Mouse (Mus musculus): ENCODE measurements around the gene Plcl1.

Gene Plcl1

DNA sequence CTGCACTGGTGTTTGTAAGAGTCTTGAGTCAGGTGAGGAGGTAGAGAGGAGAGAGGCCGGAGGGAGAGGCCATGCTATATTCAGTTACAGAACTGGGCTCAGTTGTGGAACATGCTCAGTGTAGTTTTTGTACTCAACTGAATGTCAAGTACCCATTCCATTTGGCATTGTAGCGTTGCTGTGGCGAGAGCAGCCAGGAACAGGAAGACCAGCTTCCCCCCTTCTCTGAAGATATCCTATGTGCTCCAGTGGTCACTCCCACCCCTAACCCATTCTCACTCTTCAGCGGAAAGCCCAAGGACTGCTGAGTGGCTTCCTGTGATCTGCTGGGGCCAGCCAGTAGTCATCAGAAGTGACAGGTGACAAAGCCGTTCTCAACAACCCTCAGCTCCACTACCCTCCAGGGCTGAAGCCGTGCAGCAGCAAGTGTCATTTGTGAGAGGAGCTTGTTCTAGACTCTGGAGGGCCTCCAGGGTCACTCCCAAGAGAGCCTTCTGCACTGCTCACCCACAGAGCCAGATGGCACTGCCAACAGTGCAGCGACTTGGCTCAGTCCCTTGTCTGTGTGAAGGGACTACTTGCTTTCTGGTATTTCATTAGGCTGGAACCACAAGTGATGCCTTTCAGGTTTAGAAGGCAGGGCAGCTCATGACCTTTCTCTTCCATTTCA lies 213.0 kb downstream of the Plcl1 start:
- DNase-seq = peak; percentile 5

DNA sequence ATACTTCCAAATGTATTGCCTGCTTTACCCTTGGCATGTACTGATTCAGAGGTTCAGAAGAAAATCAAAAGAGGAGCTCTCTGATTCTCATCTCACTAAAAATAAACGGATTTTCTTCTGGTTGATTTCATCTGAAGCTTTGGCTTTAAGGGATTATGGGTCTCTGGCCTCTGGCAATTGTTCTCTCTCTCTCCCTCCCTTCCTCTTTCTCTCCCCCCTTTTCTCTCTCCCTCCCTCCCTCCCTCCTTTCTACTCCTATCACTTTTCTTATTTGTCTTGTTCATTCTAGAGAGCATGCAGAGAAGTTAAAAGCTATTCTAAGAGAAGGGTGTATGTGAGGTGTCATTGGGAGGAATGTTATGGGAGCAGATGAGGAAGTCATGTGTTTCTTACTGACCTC lies 225.8 kb downstream of the Plcl1 start:
- no peak for DNase-seq

DNA sequence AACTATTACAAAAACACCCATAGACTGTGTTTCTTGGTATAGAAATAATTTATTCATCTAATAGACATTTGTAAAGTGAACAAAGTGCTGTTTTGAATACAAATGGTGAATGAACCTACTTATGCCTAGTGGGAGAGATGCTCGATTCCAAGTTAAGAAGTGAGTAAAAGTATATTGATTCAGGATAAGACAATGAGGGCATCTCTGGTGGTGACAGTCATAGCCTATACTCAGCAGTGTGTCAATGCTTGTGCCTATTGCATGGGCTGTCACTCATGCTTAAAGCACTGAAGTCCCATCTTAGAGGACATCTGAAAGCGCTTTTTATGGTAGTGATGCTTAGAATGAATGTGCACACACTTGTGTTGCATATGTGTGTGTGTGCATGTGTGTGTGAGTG lies 226.3 kb downstream of the Plcl1 start:
- no peak for DNase-seq

DNA sequence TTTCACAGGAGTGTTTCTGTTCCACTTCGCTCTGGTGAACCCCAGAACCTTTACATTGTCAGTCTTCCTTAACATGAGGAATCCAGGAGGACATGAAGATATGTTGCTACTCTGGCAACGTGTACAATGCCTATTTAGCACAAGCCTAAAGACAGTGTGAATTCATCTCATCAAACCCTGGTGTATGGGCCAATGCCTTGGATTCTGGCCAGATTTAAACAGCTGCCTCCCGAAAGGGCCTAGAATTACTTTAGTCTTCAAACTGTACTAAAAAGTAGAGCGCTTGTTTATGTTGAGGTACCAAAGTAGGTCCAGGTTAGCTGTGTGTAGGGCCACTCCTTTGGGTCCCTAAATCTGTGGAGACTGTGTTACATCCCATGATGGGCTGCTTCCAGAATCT lies 227.6 kb downstream of the Plcl1 start:
- no peak for DNase-seq

DNA sequence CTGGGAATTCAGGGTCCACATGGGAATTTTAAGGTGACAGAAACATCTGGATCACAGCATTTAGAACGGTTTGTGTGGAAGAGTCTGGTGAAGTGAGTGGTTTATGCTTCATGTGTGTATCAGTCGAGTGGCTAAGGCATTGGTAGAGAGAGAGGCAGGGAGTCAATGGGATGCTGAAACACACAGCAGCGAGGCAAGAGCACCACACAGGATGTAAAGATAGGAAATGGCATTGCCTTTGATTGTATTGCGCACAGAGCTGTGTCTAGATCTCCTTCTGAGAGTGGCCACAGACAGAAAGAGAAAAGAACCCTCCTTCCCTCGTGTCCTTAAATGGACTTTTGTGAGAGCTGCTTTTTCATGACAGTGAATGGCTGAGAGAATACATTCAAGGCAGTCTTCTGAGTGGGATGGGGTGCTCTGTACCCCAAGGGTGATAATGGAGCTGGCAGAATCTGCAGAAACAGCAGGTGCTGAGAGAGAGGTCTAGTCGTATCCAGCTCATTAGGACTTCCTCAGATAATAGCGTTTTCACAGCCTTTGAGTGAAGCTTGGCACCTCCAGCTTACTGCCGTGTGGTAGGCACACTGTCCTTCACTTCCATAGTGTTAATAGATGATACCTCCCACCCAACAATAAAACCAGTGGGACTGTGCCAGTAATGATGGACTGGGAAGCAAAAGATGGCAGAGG lies 253.9 kb downstream of the Plcl1 start:
- no peak for DNase-seq

DNA sequence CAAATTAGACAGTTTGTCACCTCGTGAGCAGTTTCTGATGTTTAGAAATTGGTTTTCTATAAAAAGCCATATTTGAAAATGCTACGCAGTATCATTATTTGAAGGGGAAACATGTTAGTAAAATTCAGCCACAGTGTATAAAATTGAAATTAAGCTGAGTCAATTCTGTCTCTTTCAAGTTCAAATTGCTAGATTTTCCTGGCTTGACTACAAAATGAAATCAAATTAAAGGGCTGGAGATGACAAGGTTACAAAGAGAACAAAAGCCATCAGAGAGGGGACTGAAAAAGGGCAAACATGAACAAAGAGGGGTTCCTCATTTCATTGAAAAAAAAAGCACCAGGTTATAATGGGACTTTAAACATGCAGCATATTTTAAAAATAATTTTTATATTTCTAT lies 255.7 kb downstream of the Plcl1 start:
- no peak for DNase-seq

DNA sequence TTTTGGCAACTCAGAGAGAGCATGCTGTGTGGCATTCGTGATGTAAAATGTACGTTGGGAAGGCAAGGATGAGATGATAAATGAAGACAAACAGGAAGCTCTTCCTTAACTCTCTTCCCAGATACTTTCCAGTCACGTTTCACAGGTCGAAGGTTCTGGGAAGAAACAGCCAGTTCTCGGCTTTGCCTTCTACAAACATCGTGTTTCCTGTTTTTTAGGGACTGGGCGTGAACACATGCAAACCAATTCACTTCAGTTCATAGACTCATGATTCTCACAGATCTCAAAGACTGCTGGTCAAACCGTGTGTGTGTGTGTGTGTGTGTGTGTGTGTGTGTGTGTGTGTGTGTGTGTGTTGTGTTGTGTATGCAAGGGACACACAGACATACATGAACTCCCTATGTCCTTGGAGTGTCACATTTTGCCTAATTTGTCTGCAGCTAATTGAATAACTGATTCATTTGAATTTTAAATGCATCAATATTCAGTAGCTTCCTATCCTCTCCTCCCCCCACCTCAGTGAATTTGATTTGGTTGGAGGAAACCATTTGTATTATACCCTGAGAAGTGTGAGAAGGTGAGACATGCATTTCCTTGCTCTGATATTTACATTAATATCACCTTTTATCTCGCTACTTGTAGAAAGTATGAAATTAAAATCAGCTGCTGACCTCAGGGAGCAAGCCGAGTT lies 259.6 kb downstream of the Plcl1 start:
- peak; percentile 33 for DNase-seq

DNA sequence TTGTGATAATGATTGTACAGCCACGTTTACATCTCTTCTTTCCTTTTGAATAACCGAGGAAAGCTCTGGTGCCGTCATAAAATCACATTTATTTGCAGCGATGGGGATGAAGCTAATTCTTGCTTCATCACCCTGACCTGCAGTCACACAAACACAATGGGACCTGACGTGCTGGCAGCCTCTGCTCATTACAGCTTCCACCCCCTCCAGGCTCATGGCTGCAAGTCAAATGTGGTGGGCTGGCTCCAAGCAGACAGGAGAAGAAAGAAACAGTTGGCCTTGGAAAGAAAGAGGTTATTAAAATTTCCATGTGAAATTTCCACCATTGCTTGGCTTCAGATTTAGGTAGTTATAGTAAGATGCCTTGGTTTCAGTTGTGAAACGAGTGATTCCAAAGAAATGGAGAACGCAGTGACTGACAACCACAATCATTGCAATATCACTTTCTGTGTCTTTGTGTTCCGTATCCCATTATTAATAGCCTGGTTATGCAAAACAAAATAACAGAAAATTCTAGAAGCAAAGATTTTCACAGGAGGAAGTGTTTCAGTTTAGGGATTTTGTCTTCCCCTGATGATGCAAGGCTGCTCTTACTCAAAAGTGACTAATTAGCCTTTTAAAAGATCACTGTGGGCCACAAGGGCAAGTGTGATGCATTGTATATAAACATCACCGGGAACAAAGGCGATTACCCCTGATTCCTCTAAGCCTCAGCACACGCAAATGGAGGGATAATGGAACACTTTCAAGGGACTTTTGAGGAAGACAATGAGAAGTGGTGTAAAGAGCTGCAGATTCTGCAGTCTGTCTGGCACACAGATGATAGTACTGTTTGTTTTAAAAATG lies 260.3 kb downstream of the Plcl1 start:
- DNase-seq = peak; percentile 4

DNA sequence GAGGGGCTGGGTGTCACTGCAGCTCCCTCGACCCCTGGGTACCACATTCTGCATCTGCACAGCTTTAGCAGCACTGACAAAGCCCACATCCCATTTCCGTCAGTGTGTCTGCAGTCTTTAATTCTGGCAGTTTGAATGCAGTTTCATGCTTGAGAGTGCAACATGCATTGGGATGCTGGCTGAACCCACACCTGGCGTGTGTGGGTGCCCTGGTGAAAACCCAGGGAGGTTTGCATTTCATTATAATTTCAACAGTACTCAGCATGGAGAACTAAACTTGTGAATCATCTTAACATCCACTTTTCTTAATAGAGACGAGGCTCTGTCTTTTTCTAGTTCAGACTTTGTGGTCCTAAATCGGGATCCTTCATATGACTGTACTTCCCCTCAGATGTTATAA lies 261.1 kb downstream of the Plcl1 start:
- no peak for DNase-seq

DNA sequence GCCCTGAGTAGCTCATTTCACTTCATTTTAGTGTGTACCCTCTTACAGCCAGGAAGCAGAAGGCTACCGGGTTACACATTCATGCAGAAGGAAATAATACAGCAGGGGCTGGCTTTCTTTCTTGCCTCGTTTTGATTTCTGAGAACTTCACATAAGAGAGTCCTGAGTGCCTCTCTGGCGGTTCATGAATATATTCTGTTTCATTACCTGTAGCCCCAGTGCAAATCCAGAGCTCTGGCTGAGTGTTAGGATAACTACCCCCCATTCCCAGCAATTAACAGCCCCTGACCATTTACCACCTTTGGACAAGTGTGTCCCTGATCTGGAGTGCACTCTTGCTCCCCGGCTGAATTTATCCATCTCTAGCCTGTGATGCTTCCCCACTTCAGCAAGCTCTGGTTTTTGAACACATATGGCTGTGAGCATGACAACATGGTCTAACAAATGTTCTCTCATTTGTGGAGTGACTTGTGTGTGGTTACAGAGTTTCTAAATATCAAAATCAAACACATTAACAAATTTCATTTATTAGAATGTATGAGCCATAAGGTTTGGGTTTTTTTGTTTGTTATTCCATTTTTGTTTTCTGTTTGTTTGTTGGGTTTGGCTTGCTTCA lies 263.0 kb downstream of the Plcl1 start:
- no peak for DNase-seq

DNA sequence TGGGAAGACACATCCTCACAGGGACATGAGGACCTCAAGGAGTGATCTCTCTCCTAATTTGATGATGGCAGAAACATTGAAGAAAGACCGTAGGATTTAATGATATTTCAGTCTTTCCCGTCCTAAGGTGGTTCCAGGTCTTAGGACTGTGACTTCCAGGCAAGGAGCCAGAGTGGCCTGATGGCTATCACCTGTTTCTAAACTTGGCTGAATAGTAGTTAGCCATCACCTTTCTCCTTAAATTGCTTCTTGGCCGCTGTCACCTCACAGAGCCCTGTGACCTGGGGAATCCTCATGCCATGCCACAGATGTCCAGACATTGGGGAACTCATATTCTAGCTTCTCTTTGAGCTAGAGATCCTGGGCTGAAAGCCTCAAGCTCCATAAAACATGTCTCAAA lies 277.0 kb downstream of the Plcl1 start:
- no peak for DNase-seq

DNA sequence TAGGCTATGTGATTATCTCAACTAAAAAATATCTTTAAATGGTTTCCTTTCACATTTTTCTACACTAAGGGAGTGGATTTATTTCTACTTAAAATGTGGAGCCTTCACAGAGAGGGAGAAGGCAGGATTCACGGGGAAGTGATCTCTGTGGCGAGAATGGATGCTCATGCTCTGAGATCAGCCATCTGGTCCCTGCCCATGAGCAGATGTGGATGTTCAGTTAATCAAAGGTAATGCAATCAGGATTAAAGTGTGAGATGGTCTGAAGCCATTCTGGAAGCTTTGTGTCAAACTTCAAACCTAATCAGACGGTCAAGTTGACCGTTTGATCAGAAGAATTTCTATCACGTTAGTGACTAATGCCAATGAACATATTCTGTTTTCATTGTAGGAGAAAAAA lies 280.5 kb downstream of the Plcl1 start:
- DNase-seq = no peak

DNA sequence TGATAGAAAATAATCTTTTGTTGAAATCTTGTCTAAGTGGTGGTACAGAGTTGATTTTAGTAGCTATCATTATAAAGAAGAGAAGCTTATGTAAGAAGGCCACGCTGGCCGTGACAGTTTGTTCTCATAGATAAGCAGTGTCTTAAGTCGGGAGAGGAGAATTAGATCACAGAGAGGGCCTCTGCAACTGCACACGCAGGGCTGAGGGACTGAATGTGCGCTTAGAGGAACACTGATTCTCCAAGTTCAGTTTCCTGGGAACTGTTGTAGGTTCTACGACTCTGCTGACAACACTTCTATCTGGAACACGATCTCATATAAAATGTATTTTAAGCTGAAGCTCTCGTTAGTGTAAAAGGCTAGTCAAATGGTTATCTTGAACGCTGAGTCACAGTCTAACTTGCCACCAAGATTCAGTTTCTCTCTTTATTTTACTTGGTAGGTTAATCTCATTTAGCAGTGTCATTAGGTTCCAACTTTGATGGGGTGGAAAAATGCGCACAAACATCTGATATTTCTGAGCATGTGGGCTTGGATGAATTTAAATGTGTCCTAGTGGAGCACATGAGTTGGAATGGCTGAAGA lies 288.0 kb downstream of the Plcl1 start:
- DNase-seq = no peak

DNA sequence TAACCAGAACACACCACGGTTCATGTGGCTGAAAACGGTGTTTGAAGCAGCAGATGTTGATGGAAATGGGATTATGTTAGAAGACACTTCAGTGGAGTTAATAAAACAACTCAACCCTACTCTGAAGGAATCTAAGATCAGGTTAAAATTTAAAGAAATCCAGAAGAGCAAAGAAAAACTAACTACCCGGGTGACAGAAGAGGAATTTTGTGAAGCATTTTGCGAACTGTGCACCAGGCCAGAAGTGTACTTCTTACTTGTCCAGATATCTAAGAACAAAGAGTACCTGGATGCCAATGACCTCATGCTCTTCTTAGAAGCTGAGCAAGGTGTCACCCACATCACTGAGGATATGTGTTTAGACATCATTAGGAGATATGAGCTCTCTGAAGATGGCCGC lies 290.5 kb downstream of the Plcl1 start:
- DNase-seq = no peak

DNA sequence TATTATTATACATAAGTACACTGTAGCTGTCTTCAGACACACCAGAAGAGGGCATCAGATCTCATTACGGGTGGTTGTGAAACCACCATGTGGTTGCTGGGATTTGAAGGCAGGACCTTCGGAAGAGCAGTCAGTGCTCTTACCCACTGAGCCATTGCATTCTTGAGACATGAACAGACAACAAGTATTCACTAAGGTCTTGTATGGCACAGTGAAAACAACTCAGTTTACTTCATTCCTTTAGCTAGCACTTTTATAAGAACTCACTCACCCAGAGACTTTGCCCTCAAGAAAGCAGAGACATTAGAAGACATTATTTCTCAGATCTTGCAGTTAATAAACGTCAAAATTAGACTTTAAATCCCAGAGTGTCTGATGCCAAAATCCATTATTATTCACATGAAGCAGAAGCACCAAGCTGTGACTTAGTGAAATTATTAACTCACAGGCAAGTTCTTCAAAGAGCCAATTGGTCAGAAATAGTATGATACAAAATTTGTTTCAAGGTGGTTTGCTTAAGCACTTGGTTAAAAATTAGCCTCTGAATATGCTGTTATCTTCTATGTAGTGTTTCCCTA lies 293.8 kb downstream of the Plcl1 start:
- no peak for DNase-seq

DNA sequence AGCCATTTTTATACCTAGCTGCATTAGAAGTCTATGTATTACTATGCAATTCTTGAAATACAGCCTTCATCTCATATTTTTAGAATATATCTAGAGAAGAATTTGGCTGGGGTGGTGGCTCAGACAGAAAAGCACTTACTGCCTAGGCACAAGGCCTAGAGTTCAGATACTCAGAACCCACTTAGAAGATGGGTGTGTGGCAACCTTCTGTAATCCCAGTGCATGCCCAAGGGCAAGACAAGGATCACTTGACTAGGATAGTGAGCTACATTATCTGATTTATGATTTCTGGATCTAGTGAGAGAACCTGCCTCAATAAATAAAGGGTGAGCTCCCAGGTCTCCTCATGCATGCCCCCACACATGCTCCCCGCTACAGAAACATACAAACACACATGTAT lies 294.3 kb downstream of the Plcl1 start:
- no peak for DNase-seq

DNA sequence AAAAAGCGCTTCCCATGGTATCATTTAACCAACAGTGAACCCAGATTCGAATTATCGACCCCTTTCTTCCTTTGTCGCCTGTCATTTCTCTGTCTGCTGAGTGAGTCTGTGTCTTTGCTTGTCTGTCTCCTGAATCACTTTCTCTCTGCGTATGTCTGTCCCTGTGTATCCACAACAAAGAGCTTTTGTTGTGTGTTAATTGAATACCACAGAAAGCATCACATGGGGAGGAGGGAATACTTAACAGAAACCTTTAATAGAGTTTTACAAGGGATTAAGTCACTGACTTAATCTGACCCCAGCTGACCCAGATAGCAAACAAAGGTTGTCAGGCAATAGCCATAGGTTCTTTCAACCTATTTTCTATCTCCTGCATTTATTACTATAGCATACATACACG lies 295.0 kb downstream of the Plcl1 start:
- DNase-seq = no peak

DNA sequence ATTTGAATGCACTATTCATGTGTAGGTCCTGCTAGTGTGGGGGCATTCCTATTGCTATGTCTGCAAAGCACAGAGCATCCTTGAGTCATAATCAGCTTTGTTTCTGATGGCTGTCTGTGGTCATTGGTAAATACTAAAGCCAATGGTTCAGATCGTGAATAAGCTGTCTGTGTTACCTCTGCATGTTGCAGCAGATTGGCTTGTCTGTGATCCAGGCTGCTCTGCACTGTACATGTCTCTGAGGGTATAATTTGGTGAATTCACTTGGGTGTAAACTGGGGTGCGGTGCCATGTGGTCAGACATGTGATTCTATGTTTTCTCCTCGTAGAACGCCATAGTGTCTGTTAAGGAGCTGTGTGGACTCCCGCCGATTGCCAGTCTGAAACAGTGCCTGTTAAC lies 295.9 kb downstream of the Plcl1 start:
- DNase-seq = no peak

DNA sequence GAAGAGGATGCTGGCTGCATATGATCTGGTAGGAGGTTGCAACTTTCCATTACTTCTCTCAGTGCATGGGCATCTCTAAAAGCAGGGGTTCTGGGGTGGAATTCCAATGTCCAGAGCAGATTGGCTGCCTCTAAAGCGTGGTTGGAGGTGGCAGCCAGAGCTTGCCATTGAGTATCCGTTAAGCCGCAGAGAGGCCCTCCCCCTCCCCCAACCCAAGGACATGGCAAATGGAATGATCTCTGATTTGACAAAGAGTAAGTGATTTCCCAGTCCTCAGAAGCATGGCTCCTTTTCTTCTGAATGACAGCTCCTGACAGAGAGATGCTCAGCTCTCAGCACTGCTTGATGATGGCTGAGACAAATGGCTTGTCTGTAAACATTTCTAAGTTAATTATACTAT lies 296.4 kb downstream of the Plcl1 start:
- no peak for DNase-seq

DNA sequence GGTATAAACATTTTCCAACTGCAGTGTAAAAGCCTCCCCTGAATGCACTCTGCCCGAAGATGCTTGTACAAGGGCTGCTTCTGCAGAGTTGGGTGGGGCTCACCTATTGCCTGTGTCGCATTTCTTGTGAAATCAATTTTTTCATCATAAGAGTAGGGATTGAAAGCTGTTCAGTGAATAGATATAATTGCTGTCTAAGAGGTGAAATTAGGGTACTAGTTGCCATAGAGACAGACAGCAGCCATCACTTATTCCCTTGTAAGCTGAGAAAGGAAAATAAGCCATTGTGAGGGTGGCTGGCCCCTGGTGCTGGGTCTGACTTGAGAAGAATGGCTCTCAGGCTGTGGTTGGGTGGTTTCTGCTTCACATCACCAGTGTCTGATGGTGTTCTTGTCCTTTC lies 299.0 kb downstream of the Plcl1 start:
- no peak for DNase-seq

DNA sequence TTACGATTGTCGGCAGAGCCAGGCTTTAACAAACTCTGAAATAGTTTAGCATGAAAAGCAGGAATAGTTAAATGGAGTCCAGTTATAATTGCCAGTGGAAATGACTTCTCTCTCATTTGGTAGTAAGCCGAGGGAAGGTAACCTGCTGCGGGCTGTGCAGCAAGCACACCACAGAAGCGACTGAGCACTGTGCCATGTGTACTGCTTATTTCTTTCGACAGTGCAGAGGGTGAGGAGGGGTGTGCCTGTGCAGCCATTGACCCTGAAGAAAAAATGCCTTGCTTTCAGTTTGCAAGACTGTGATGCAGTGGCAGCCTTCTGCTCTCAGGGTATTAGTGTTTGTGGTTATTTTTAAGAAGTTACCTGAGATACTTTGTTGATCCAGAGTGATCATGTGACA lies 299.5 kb downstream of the Plcl1 start:
- no peak for DNase-seq

DNA sequence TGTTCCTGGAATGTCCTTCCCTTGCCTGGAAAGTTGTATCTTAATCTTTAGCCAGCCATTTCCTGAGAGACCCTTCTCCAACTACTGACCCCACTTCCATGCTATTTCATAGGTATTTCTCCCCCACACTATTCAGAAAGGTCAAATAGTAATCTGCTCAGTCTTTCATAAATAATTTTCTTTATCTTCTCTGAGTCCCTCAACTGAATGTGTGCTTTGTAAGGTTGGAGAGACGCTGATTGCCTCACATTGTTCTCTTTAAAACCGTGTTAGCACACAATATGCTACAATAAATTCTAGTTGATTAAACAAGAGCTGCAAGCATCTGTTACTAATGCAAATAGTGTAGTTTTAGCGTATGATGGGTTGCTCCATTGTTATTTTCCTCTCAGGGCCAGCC lies 300.0 kb downstream of the Plcl1 start:
- no peak for DNase-seq
